Mouse (Mus musculus): ENCODE measurements around the gene Slc44a2. TPM values are rescaled to one million over a fixed set of nuclear protein-coding genes. Genes with fewer than 3 reads are reported as not detected.

The Slc44a2 gene
- polyA plus RNA-seq, 1 experiment, result 136 TPM

- no peak for DNase-seq (ENCODE audit: low spot score)
These were observed 58.7 kb downstream of the Slc44a2 start for GRCm38 (mm10) chr9:21379195-21379594.

GRCm38 (mm10) chr9:21380868-21381267, 60.4 kb downstream of the Slc44a2 start:
- no peak for DNase-seq (ENCODE audit: low spot score)

- DNase-seq (ENCODE audit: low spot score), result no peak
These were observed 63.5 kb downstream of the Slc44a2 start for GRCm38 (mm10) chr9:21383966-21384365.

GRCm38 (mm10) chr9:21392646-21393175, 72.2 kb downstream of the Slc44a2 start:
- no peak for DNase-seq (ENCODE audit: low spot score)

GRCm38 (mm10) chr9:21395692-21396091, 75.2 kb downstream of the Slc44a2 start:
- DNase-seq (ENCODE audit: low spot score), result no peak

GRCm38 (mm10) chr9:21397170-21397569, 76.7 kb downstream of the Slc44a2 start:
- no peak for DNase-seq (ENCODE audit: low spot score)

GRCm38 (mm10) chr9:21401042-21401441, 80.5 kb downstream of the Slc44a2 start:
- no peak for DNase-seq (ENCODE audit: low spot score)

GRCm38 (mm10) chr9:21402764-21403253, 82.3 kb downstream of the Slc44a2 start:
- DNase-seq (ENCODE audit: low spot score), result no peak

- no peak for DNase-seq (ENCODE audit: low spot score)
These were observed 83.2 kb downstream of the Slc44a2 start for GRCm38 (mm10) chr9:21403745-21404144.

Other genes starting within 250 kb of the Slc44a2 start
- gene Gm49373, start 247.6 kb upstream of the Slc44a2 start, polyA plus RNA-seq (2012; rRNA removed), result 0.80 and 0.94 TPM in 2 replicates
- 51.2 and 63.1 TPM in 2 replicates for gene Fdx1l, start 247.1 kb upstream of the Slc44a2 start, polyA plus RNA-seq (2012; rRNA removed)
- 1.3 and 1.8 TPM in 2 replicates for gene Gm38431, start 228.7 kb upstream of the Slc44a2 start, polyA plus RNA-seq (2012; rRNA removed)
- gene Raver1, start 228.7 kb upstream of the Slc44a2 start, polyA plus RNA-seq (2012; rRNA removed), result 24.2 and 33.2 TPM in 2 replicates
- gene Tyk2, start 189.5 kb upstream of the Slc44a2 start, polyA plus RNA-seq (2012; rRNA removed), result 23.9 and 28.5 TPM in 2 replicates
- gene Cdc37, start 170.7 kb upstream of the Slc44a2 start, polyA plus RNA-seq (2012; rRNA removed), result 198 and 211 TPM in 2 replicates
- gene Pde4a, start 155.0 kb upstream of the Slc44a2 start, polyA plus RNA-seq (2012; rRNA removed), result 8.3 and 11.6 TPM in 2 replicates
- gene Keap1, start 81.3 kb upstream of the Slc44a2 start, polyA plus RNA-seq (2012; rRNA removed), result 36.8 and 38.7 TPM in 2 replicates
- 0.32 and 0.47 TPM in 2 replicates for gene S1pr5, start 72.3 kb upstream of the Slc44a2 start, polyA plus RNA-seq (2012; rRNA removed)
- gene Atg4d, start 55.4 kb upstream of the Slc44a2 start, polyA plus RNA-seq (2012; rRNA removed), result 23.6 and 27.3 TPM in 2 replicates
- 31.0 and 31.8 TPM in 2 replicates for gene Kri1, start 32.7 kb upstream of the Slc44a2 start, polyA plus RNA-seq (2012; rRNA removed)
- 17.9 and 18.2 TPM in 2 replicates for gene Cdkn2d, start 29.3 kb upstream of the Slc44a2 start, polyA plus RNA-seq (2012; rRNA removed)
- 40.7 and 46.5 TPM in 2 replicates for gene Ap1m2, start 8.4 kb upstream of the Slc44a2 start, polyA plus RNA-seq (2012; rRNA removed)
- gene Ilf3, start 47.2 kb downstream of the Slc44a2 start, polyA plus RNA-seq (2012; rRNA removed), result 43.9 and 48.5 TPM in 2 replicates
- 32.2 and 38.8 TPM in 2 replicates for gene Qtrt1, start 91.1 kb downstream of the Slc44a2 start, polyA plus RNA-seq (2012; rRNA removed)
- gene Dnm2, start 104.2 kb downstream of the Slc44a2 start, polyA plus RNA-seq (2012; rRNA removed), result 76.4 and 91.4 TPM in 2 replicates
- 32.2 and 36.4 TPM in 2 replicates for gene Tmed1, start 189.6 kb downstream of the Slc44a2 start, polyA plus RNA-seq (2012; rRNA removed)
- 5.5 and 5.7 TPM in 2 replicates for gene AB124611, start 205.5 kb downstream of the Slc44a2 start, polyA plus RNA-seq (2012; rRNA removed)
- gene Carm1, start 226.2 kb downstream of the Slc44a2 start, polyA plus RNA-seq (2012; rRNA removed), result 36.1 and 50.3 TPM in 2 replicates

All from urinary bladder, adult 2 months (tissue).